Mouse (Mus musculus) gastrocnemius, adult 18-20 months (tissue): ENCODE measurements at regions not wholly inside any gene's neighbourhood (a gene's known extent, or its start where the extent isn't known, plus 50 kb on each side); places are given as distances from the start of the nearest gene placed in this dataset.

Experiments
- DNase-seq: peaks from one replicate; pipeline ENCODE4 v3.0.0; 2021; ENCODE audit warnings: low spot score

DNA sequence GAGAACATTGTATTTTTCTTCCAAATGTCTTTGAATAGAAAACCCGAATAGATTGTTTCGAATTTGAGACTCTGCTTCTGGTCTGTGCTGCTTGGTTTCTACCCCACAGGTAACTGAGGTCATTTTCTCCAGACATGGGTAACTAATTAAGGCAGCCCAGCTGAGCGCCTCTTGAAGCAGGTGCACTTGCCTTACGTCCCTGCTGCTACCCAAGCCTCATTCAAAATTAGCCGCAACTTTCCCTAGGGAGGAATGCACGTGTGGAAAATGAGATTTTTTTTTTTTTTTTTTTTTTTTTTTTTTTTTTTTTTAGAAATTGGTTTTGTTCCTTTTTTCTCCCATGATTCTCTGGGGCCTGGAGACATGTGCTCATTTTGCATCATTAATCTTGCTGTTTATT lies 245.1 kb downstream of the Slc30a10 start:
- DNase-seq = no peak

DNA sequence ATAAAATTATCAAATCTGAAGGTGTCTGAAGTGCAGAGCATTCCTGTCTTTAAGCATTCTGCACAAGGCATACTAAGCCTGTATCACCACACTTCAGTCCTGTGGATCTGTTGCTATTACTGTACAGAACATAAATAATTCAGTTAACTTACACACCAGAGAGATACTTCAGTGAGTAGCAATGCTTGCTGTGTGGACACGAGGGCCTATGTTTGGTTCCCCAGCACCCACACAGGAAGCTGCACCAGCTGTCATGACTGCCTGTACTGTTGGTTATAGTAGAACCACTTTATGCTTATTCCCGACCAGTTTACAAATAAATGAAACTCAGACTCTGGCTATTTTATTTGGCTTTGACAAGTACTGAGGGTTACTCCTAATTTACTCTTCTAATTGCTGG lies 271.7 kb downstream of the Slc30a10 start:
- no peak for DNase-seq

DNA sequence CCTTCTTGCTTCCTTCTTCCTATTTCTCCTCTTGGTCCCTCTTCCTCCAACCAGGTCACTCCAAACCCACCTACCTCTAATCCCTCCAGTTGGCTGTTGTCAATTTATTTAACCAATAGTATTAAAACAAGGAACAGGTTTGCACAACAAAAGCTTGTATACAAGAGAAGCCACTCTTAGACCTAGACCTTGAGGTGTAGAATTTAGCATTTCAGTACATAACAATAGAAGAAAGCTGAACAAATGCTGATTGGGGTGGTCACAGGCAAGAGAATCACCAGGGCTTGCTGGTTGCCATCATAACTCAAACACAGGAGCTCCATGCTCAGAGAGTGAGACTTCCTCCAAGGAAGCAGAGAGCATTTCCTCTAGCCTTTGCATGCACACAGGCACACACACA lies 272.2 kb downstream of the Slc30a10 start:
- DNase-seq = no peak

DNA sequence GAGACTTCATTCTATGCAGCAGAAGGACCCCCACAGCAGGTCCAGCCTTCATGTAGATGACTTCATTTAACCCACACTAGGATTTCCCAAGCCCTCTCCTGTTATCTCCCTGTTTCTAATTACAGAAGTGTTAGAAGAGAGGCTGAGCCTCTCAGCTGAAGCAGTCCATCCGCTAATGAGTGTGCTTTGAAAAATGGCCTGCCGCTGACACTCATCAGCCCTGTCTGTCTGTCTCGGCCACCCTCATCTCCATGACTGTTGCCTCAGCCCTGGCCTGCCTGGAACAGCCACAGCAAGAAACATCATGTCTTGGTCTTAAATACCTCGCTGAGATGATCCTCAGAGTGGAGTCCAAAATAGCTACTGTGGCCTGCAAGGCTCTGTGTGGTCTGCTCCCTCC lies 273.1 kb downstream of the Slc30a10 start:
- no peak for DNase-seq

DNA sequence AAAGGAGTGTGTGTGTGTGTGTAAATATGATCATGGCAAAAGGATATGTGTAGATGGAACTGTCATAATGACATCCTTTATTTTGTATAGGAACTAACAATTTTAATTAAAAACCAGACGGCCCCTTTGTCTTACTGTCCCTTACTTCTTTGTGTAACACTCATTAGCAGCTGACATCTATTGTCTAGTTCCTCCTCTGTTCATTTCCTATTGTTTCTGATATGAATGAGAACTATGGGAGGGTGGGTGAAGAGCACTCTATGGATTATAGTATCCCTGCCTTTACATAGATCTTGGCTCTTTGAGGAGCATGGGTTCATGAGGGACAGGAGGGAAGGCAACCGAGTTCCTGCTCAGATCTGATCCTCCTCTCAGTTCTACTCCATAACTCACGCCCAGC lies 273.8 kb downstream of the Slc30a10 start:
- no peak for DNase-seq

DNA sequence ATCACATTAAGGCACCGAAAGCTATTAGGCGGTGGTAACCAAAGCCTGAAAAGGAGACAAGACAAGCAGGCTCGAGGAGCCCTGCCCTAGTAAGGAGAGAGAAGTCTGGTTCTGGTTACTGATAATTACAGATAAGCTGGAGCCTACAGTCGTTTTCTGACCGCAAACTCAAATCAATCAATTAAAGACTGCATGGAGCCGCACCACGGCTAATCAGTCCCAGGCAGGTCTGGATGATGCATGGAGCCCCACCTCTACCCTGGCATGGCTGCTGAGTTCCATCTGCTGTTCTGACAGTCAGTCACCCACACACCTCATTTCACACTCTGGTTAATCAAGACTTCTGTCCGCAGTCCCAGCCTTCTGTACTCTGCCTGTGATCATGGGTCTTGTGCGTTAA lies 276.4 kb downstream of the Slc30a10 start:
- DNase-seq = no peak

DNA sequence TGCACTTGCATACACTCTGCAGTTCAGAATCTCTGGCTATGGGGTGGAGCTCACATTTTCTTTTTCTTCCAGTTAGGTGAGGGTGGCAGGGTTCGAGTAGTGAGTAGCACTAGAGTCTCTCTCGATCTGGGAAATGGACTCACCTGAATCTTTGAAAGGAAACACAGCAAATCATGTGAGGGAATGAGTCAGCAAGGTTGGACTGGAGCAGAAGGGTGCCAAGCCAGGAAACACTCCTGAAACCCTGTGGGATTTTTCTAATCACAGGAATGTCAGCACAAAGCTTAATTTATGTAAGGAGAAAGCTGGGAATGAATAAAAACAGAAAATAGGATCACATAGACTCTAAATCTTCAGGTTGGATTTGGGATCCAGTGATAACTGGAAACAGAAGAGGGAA lies 282.1 kb downstream of the Slc30a10 start:
- no peak for DNase-seq

DNA sequence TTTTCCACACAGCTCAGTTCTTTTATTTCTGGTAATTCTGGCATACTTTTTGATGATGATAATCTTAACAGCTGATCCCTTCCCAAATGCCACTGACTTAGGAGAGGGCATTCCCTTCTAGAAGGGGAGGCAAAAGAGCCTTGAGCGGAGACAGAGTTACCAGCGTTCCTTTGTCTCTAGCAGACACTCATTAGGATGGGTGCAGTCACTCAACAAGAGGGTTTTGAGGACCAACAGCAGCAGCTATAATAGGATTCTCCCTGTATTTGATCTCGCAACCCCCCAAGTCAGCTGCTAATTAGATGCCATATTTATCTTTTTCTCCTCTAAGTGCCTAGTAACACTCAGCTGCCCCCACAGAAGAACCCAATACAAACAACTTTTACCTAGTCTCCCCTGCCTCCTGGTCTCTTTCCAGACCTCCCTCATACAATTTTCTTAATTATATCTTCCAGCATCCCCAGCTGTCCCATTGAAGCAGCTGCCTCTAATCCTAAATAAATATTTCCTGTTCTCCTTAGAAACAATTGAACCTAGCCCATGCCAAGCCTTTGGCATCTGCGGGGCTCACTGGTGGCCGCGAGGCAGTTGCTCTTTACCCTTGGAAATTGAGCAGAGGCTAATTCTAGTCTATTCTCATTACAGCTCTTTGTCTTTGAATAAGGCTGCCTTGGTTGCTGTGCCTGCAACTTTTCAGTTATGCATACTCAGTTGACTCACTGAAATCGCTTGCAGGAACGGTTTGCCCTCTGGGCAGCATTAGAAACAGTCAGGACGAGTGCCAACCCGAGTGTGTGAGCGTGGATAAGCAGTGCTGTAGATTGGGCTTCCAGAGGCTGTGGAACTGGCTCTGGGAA lies 286.6 kb downstream of the Slc30a10 start:
- DNase-seq = no peak

DNA sequence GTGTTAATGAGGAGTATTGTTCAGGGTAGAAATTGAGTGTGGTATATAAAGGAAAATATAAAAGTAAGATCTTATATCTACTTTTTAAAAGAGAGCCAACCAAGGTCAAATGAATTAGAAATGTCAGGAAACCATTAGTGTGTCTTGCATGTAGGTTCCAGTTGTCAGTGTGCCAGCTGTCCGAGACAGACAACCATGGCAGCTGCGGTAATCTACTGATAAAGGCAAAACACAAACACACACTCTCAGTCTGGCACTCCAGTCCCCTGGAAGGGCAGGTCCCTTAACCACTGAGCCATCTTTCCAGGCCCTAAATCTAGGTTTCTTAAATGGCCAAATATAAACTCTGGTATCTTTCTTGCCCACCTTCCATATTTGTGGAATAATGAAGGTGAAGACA lies 294.6 kb downstream of the Slc30a10 start:
- no peak for DNase-seq

DNA sequence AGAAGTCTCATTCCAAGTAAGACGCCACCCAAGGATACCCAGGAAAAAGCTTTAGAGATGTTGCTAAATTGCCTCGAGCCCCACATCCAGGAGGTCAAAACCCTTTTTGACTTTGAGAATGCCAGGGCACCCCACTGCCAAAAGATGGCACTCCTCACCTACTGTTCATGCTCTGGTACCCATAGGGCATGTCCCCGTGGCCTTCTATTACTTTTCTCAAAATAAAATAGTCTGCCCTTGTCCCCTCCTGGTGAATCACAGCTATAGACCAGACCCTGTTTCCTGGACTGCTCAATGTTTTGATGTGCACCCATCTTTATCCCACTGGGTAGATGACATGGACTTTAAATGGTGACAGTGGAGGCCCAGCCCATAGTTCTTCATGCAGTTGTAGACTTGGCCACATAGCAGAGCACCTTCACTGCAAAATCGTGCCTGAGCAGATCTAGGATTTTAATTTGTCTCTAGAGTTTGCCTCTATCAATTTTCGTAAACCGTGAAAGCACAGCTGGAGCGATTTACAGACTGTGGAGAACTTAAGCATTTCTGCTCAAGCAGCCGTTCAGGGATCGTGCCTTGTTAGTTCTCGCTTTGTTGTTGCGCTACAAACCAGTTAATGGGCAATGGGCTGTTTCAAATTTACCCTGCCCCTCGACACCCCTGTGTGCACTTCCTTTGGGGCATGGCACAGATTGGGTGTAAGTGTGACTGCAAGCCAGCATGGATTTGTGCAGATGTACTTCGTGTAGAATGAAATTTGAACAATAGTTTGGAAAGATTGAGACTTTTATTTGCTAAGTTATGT lies 300.0 kb downstream of the Slc30a10 start:
- peak; percentile 15 for DNase-seq

DNA sequence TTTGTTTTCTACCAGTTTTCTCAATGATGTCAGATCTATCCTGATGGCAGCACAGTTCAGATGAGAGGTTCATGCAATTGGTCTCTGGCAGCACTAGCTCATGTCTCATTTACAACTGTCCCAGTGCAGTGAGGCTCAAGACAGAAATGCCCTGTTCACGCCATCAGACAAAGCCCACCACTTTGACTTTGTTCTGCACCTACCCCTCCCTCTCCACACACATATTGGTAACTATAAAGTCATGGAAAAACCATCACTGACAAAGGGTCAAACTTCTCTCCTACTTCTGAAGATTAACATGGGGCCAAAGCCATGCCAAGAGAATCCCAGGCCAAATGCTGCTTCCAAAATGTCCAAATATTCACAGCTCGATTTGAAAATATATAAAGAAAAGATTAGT lies 302.7 kb downstream of the Slc30a10 start:
- DNase-seq = no peak

DNA sequence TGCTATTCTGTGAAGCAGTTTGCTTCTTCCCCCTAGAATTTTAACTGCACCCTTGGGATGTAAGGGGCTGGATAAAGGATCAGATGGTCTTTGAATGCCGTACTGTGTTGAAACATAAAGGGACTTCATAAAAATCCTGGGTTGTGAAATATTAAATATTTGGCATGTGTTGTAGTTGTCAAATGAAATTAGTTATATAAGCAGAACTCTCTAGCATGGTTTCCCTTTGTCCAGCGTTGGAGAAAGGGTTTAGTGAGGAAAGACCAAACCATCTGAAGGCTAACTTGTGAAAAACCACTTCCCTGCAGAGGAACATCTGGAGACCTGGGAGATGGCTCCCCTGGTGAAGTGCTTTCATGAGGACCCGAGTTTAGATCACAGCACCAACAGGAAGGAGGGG lies 319.6 kb downstream of the Slc30a10 start:
- peak; percentile 14 for DNase-seq

DNA sequence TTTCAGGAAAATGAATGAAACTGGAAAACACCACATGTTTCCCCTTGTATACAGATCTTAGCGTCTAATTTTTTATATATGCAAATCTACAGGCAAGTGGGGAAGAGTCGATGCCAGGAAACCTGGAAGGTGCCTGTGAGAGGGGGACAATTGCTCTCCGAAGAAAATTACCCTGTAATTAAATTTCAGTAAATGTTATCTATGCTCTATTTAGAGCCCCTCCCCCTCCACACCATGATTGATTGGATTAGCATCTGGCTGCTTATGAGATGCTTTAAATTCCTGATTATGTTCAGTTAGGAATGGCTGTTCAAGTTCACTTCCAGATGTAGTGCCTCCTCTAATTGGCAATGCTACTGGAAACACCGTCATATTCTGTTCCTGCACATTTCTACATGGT lies 325.0 kb downstream of the Slc30a10 start:
- no peak for DNase-seq

DNA sequence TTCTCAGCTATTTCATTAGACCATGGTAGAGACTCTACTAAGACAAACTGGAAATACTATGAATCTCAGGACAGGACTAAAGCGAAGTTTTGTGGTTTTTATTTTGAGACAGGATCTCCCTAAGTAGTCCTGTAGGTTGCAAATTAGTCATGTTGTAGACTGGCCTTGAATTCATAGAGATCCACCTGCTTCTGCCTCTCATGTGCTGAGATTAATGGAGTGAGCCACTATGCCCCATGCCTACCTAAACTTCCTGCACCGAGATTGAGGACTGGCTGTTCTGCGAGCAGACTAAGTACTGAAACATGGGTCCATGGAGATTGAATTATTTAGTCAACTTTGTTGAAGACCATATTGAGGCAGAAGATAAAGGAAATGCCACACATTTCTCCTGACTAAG lies 315.0 kb downstream of the Lyplal1 start:
- DNase-seq = no peak

DNA sequence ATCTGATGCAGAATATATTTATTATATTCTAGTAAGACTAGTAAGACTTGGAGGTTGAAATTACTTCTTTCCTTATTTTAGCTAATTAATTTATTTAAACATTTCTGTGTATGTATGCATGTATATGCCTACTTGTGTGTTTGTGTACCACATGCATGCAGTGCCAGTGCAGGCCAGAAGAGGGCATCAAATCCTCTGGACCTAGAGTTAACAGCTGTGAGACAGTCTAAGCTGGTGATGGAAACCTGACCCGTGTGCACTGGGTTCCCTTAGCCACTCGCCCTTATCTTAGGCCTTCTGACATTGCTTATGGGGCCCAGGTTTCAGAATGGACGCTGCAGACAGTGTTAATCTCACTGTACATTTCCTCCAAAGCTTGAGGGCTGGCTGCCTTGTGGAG lies 302.2 kb downstream of the Lyplal1 start:
- DNase-seq = no peak

DNA sequence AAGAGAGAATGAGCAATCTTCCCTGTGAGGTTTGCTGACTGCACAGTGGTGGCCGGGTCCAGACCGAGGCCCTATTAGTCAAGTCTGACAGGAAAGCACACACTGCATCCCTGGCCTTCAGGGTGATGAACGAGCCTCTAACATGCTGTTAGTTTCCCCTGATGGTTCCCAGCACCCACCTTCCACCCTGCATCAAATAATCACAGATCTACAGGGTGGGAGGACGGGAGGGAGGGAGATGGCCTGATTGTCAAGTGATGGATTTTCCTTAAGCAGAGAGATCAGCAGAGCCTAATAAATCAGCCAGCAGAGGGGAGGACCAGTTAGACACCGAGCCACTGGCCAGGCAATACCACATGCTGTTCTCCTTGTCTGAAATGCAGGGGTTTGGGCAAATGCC lies 298.1 kb downstream of the Lyplal1 start:
- no peak for DNase-seq

DNA sequence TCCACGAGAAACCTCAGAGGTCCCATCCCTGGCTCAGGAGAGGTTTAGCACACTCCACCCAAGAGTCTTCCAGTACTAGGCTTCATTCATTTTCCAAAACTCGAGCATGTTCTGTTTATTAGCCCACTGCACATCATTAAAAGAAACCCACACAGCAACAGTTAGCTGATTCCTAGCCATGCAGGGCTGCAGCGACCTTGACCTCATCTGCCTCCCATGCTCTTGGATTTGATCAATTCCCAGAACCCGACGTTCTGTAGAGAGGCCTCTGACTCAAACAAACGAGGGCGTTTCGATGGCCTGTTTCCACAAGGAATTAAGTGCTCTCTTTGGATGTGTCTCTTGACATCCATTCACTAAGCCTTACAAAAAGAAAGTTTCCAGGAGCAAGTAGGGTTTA lies 294.9 kb downstream of the Lyplal1 start:
- DNase-seq = peak; percentile 63

DNA sequence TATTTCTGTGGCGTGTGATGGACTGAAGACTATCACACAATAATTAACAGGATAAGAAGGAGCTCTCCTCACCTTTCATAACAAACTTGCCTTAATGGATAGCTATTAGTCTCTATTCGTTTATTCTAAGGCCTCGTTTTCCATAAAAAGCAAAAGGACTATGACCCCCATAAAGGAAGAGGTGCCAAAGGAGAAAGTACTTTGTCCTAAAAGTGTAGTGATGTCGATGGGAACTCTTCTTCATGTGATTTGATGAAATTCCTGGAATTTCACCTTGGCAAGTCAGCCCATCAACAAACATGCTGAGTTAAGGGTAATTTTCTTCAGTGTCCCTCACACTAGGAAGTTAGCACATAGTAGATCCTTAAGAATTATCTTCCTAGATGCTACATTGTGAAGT lies 293.9 kb downstream of the Lyplal1 start:
- DNase-seq = no peak

DNA sequence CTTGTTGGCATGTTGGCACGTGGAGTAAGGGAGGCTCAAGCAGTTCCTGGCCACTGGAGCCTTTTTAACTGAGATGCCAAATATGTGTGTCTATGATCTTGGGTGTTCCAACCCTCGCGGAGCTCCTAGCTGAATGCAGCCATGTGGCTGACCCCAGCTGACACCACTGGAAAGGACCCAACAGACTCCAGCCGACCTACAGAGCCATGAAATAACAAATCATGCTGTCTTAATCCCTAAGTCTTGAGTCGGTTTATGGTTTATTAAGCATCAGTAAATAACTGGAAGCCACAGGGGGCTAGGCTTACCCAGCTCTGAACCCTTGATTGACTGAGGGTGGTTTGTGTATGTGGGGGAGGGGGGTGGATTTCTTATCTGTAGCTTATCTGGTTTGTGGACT lies 293.2 kb downstream of the Lyplal1 start:
- no peak for DNase-seq

DNA sequence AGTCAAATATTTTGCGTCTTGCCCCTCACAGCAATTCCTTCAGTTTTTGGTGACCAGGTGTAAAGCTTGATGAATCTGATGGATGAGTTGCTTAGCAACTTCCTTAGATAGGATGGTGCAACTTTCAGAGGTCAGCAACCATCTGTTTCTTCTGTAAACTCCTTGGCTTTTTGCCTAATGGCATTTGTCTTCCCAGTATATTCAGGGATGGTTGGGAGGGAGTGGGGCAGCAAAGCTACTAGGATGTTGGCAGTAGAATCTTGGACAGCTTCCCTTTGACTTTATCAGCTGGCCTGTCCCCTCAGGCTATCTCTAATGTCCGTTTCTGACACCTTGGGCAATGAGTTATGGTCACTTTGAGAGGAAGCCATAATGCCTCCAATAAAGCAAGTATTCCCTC lies 289.1 kb downstream of the Lyplal1 start:
- no peak for DNase-seq

DNA sequence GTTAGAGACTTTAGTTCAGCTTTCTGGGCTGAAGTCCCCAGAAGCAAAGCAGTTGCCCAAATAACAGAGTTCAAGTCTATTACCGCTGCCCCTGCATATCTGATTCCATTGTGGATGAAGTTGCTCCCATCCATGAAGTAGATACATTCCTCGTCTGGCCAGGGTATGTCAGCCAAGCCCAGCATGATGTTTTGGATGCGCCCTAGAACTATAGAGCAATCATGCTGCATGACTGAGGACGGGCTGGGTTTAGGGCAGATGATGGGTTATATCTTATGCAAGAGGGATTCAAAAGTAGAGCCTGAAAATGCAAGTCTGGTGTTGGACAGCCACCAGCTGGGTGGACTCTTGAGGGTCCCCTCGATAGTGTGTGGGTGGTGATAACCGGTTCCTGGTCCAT lies 288.6 kb downstream of the Lyplal1 start:
- no peak for DNase-seq

DNA sequence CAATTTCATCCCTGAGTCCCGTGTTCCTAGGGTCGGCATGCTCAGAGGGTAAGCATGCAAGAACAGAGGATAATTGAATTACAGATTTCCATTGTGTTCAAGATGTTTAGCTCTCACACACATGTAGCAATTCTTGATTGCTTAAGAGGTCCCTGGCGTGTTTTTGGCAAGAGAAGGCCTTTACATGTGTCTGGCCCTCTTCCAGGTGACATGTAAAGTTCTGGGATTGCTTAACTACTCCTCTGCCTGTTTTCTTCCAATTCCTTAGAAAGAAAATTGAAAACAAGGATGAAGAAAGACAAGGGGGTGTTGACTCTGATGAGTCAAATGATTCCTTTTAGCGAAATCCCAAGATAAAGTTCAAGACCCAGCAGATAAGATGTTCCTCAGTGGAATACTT lies 285.1 kb downstream of the Lyplal1 start:
- peak; percentile 23 for DNase-seq

DNA sequence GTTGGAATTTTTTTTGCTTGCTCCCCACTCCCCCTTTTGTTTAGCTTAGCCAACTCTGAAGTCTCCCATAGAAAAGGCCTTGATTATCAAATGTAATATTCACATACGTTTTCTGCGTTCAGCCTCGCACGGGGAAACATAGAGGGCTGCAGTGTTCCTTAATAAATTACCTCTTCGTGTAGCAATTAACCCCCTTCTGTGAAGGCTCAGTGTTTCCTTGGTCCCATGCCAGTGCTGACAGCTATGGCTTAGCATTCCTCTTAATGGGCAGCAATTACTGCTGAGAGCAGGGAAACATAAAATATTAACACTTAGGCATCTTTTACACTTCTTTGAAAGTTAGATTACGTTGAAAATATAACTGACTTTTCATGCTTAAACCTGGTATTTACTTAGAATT lies 282.9 kb downstream of the Lyplal1 start:
- DNase-seq = no peak
